Mouse (Mus musculus) MEL (cell line): Measurements from ENCODE around the gene Olfr263.

Experiments
- CHD2 ChIP-seq: IDR thresholded peaks from 2 replicates; pipeline ENCODE4 v1.6.1; 2011; ENCODE audit warnings: low read length, improper control_type of control experiment
- CTCF ChIP-seq, 3 experiments: IDR thresholded peaks in 2 of 3; conservative IDR thresholded peaks in 1 of 3; 2 replicates each; pipeline ENCODE4 v1.5.1; 2011 to 2012; ENCODE audit warnings: low read length in 3 of 3, low read depth in 2 of 3, mild to moderate bottlenecking in 2 of 3, improper control_type of control experiment in 1 of 3, inconsistent platforms in 1 of 3, mixed read lengths in 1 of 3, moderate library complexity in 1 of 3; ENCODE audit not compliant: control insufficient read depth in 1 of 3, insufficient read depth in 1 of 3, poor library complexity in 1 of 3, severe bottlenecking in 1 of 3
- E2F4 ChIP-seq: IDR thresholded peaks from 2 replicates; pipeline ENCODE4 v1.6.1; 2011; ENCODE audit warnings: low read depth, low read length, improper control_type of control experiment, borderline replicate concordance
- EP300 ChIP-seq, 2 experiments: IDR thresholded peaks; 2 replicates each; pipeline ENCODE4 v1.6.1; 2011; ENCODE audit warnings: improper control_type of control experiment in 2 of 2, low read length in 2 of 2, low read depth in 1 of 2, mild to moderate bottlenecking in 1 of 2
- MXI1 ChIP-seq: IDR thresholded peaks from 2 replicates; pipeline ENCODE4 v1.6.1; 2011; ENCODE audit warnings: mild to moderate bottlenecking, low read depth, low read length, improper control_type of control experiment
- POLR2A ChIP-seq, 2 experiments: IDR thresholded peaks; 2 replicates each; pipeline ENCODE4 v1.6.1; 2011 to 2012; ENCODE audit warnings: low read length in 2 of 2, mild to moderate bottlenecking in 2 of 2, control low read depth in 1 of 2, improper control_type of control experiment in 1 of 2, low read depth in 1 of 2, moderate library complexity in 1 of 2; ENCODE audit not compliant: control insufficient read depth in 1 of 2, insufficient read depth in 1 of 2, poor library complexity in 1 of 2
- SMC3 ChIP-seq: IDR thresholded peaks from 2 replicates; pipeline ENCODE4 v1.6.1; 2011; ENCODE audit warnings: low read depth, low read length, improper control_type of control experiment
- TAL1 ChIP-seq: IDR thresholded peaks from 2 replicates; pipeline ENCODE4 v1.6.1; 2012; ENCODE audit warnings: mild to moderate bottlenecking, inconsistent platforms, low read length, moderate library complexity, mixed read lengths
- ZC3H11A ChIP-seq: IDR thresholded peaks from 2 replicates; pipeline ENCODE4 v1.6.1; 2012; ENCODE audit warnings: low read depth, mild to moderate bottlenecking, inconsistent platforms, low read length, improper control_type of control experiment
- ZNF384 ChIP-seq: IDR thresholded peaks from 2 replicates; pipeline ENCODE4 v1.6.1; 2012; ENCODE audit warnings: low read depth, mild to moderate bottlenecking, inconsistent platforms, low read length, improper control_type of control experiment

DNA sequence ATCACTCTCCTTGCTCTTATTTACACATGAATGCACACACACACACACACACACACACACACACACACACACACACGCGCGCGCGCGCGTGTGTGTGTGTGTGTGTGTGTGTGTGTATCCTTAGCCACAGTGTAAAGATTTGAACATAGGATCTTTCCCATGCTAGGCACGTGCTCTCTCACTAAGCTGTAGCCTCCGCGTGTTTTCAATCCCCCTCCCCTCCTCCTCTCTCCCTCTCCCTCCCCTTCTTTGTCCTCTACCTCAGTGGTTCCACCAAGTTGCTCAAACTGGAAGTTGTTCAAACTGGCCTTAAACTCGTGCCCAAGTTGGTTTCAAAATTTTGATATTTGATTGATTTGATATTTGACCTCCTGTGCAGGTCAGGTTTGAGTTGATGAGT lies 47.3 kb downstream of the Olfr263 start:
- TF ChIP-seq SMC3 (no peak), CTCF (IDR thresholded peaks at IDR 0.05 in 2 of 3, conservative IDR thresholded peaks at IDR 0.05 in 1 of 3; ENCODE audit: control insufficient read depth in 1 of 3, insufficient read depth in 1 of 3, low read depth in 2 of 3, low read length in 3 of 3, poor library complexity in 1 of 3, severe bottlenecking in 1 of 3) (no peak), TAL1 (no peak), ZNF384 (no peak), POLR2A (IDR thresholded peaks at IDR 0.05; ENCODE audit: control insufficient read depth in 1 of 2, insufficient read depth in 1 of 2, low read depth in 1 of 2, low read length in 2 of 2, poor library complexity in 1 of 2) (no peak), E2F4 (no peak), MXI1 (no peak), CHD2 (no peak), ZC3H11A (no peak), EP300 (IDR thresholded peaks at IDR 0.05; ENCODE audit: low read depth in 1 of 2, low read length in 2 of 2) (no peak)
